Mouse (Mus musculus) skeletal muscle tissue, adult 2 months (tissue): ENCODE data around the gene Nme2.
A peak's percentile ranks its signal among the peaks of the same experiment; 100 is the strongest.

Experiments used
- DNase-seq: peaks from one replicate; pipeline ENCODE4 v3.0.0-alpha.2; 2012; ENCODE audit warnings: low read depth, low spot score

Gene Nme2

DNA sequence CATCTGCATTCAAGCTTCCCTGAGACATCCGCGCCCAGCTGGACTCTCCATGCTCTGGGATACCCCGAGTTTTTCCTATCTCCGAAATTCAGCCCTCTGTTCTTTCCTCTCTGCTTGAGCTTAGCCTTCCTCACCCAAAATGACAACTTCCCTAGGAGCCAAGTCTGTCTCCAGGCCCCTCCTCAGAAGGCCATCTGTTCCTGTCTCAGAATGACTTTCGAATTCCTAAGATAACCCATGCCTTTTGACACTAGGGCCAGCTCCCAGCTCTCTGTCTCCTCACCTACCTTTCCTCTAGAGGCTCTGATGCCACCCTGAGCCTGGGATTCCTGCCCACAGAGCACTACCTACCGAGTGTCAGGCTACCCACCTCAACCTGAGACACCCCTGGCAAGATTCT is at the start of gene Nme2:
Nme2 (minus strand) TSS at position 101 of the 400 bp plus-strand sequence.
- DNase-seq, result no peak

DNA sequence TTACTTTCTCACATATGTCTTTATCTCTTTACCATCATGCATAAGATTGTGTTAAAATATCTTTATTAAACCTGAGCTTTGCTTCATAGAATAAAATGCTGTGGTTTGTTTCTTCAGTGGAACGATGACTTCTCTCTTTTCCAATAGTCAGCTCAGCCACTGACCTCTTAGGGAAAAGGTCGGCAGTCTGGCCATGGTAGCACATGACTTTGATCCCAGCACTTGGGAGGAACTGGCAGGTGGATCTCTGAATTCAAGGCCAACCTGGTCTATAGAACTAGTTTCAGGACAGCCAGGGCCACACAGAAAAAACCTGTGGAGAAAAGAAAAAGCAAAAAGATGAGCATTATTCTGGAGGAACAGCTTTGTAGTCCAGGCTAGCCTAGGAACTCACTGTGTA is 47.3 kb upstream of the Nme2 start:
- DNase-seq, result no peak

DNA sequence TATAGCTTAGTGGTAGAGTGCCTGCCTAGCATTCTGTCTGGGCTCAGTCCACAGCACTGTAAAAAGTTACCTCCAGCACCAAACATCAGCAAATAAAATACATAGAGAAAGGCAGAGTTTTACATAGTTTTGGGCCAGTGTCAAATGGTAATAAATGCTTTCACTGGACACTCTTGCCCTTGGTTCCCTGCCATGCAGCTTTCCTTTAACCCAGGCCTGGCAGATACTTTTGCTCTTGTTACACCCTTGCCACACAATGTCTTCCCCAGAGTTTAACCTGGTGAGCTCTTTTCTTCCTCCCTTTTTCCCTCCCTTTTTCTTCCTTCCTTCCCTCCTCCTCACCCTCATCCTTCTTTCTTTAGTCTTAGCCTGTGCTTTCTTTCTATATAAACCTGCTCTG is 43.2 kb upstream of the Nme2 start:
- no peak for DNase-seq

DNA sequence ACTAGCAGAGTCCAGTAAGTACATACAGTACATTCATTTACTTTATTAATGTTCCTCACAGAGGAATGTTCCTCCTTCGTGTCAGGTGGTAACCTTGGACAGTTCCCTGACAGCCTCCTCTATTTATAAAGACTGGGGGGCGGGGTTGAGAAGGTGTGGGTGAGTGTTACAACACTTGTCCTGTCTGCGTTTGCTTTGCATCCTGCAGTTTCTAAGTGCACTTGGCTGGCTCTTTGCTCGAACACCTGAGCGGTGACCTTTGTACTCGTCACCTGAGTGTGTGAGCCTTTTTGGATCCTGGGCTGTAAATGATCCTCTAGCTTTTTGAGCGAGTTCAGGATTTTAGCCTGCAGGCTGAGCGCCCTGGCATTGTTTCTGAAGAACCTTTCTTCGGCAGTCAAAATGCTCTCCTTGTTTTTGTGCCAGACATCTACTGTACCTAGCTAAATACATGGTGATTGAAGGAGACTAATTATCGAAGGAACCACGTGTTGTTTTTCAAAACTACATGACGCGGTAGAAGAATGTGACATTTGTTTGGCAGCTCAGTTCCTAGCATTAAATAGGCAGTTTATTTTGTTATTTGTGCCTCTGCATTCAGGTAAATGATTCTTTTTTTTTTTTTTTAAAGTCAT is 41.2 kb upstream of the Nme2 start:
- peak; percentile 52 for DNase-seq

DNA sequence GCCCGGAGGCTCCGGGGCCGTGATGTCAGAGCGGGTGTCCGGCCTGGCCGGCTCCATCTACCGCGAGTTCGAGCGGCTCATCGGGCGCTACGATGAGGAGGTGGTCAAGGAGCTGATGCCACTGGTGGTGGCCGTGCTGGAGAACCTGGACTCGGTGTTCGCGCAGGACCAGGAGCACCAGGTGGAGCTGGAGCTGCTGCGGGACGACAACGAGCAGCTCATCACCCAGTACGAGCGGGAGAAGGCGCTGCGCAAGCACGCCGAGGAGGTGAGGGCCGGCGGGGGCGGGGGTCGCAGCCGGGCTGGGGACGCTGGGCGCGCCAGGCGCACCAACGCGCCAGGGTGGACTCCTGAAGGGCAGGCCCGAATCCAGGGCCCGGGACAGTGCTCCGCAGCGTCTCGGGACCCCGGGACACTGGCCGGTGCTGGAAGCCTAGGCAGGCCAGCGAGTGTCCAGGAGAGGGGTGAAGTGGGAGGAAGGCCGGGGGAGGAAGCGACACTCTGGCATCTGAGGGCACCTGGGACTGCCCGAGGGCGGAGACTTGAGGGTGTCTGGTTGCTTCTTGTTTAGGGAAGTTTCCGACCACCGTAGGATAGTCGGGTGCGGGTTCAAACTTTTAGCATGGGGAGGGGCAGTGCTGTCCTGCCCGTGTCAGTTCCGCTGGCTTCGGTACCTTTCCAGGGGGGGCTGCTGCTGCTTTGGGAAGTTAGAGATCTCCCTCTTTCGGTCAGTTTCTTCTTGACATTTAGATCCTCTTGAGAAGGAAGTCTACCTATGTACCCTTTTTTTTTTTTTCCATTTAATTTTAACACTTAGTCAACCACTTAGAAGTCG is 40.5 kb upstream of the Nme2 start:
- DNase-seq, result peak; percentile 69

DNA sequence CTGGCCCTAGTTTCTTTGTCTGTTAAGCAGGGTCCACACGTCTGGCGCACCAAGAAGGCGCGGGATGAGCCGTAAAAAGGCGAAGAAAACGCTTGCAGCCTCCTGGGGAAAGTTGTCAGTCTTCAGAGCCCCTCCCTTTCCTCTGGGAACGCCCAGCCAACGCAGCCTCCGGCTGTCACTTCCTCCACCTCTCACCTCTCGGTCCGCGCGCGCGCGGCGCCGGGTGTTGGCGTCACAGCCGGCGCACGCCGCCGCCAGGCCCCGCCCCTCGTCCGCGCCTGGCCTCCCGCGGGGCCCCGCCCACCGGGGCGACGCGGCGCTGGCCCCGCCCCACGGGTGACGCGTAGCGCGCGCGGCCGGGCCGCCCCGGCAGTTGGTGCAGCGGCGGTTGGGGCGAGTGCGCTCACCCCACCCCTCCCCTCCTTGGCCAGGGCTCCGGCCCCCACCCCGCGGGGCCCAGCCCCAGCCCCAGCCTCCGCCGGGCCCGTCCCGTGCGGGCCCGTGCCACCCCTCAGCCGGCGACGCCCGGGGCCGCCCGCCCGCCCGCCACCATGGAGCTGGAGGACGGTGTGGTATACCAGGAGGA is 39.8 kb upstream of the Nme2 start, which contains the start of gene Spag9:
Spag9 (plus strand) TSS at position 372 of the 586 bp plus-strand sequence.
- peak; percentile 98 for DNase-seq

DNA sequence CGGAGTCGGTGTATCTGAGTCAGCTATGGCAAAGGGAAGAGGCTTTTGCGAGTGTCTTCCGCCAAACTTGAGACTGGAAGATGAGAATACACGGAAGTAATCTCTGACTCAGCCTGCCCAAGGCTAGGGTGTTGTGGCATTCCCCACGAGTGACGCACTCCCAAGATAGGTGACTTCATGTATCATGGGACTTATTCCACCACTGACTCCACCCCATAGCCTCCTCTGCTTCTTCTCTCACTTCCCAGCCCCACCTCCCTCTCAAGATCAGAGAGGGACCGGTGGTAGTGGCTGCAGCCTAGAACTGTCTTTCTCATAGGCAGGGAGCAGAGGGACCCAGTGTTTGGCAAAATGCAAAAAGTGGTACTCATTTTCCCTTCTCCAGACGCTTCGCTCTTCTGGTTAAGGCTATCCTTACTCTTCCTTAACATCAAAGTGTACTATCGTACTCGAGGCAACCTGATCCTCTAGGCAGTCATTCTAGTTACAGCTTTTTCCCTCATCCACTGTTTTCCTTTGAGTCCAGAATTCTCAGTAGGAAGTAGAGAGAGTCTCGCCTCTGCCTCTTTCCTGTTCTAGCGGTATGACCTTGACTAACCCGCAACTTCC is 39.2 kb upstream of the Nme2 start:
- peak; percentile 97 for DNase-seq

DNA sequence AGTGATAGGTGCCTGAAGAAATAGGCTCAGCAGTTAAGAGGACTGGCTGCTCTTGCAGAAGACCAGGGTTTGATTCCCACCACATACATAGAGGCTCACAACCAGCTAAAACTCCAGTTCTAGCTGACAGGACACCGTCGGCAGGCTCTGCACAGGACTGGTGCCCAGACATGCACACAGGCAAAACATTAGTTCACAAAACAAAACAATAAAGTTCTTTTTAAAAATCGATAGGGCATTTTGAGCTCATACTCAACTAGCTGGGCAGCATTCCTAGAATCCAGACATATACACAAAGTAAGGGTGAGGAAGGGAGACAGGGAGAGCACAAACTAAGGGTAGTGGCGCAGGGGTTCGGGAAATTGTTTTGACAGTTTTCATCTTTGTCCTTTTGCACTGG is 38.5 kb upstream of the Nme2 start:
- DNase-seq, result no peak

DNA sequence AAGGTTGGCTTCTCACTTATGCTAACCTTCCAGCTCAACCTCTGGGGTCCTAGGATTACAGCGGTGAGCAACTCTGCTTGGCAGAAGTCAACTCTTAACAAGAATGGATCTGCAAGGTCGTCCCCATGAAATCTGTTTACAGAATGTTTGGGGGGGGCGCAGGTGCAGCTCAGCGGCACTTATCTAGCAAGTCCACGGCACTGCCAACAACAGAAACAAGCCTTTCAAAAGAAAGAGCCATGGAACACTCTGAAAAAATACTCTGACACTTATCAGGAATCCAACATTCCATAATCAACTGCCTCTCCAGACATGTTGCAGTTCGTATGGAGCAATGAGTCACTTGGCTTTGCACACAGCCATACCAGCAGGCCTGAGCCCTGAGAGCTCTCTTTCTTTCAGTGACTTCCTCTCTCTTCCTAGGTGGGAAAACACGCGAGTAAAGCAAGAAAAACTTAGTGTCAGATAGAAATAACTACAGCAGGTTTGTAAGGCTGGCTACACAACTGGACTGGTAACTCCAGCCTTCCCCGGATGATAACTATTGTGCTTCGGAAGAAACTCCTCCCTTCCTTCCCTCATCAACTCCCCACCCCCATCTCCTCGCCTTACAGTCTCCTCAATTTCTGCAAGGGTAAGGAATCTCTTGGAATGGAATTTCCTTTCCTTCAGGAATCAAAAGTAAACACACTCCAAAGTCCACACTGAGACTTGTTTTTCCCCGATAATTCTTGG is 32.4 kb upstream of the Nme2 start:
- no peak for DNase-seq

DNA sequence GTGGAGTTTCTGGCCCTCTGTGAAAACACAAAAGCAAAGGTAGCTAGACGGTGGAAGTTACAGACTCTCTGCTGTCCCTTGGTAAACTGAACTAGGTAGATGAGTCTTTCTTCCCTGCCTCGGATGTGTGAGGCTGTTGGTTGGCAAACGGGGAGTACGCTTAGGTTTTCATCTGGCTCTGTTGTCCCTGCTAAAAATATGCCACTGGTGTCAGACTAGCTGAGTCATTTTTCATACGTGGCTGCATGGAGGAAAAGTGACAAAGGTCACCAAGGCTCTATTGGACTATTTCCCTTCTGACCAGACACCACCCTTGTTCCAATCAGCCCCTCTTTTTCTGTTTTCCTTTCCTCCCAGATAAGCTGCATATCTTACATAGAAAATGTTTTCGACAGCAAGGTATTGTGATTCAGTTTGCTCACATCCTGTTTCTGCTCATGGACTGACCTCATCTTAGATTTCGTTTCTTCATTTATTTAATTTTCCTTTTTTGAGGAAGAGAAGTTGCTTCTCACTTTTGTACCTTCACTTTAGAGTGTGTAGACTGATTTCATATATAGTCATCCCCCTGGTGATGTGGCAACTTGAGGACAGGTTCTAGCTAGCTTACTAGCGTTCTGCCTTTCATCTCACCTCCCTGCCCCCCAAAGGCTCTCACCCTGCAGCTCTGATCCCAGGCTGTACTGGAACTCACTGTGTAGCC is 31.7 kb upstream of the Nme2 start:
- DNase-seq, result peak; percentile 89

DNA sequence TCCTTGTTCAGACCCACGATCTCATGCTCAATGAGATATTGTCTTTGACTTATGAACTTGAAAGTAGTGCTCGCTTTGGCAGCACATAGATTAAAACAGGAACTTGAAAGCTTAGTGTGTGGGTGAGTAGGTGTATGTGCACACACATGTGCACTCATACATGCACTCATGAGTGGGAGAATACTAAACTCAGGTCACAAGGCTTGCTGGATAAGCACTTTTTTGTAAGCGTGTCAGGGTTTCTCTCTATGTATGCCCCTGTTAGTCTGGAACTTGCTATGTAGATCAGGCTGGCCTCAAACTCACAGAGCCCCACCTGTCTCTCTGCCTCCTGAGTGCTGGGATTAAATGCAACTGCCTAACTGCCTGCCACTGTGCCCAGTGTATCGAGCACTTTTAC is 31.0 kb upstream of the Nme2 start:
- DNase-seq, result no peak

DNA sequence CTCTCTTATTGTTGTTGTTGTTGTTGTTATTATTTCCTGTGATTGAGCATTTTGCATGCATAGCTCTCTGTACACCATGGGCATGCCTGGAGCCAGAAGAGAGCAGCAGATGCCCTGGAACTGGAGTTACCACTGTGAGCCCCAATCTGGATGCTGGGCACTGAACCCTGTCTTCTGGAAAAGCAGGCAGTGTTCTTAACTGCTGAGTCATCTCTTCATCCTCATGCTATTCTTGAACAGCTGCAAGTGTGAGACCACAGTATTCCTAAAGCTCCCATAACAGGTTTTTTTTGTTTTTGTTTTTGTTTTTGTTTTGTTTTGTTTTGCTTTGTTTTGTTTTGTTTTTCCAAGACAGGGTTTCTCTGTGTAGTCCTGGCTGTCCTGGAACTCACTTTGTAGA is 30.2 kb upstream of the Nme2 start:
- DNase-seq, result no peak

DNA sequence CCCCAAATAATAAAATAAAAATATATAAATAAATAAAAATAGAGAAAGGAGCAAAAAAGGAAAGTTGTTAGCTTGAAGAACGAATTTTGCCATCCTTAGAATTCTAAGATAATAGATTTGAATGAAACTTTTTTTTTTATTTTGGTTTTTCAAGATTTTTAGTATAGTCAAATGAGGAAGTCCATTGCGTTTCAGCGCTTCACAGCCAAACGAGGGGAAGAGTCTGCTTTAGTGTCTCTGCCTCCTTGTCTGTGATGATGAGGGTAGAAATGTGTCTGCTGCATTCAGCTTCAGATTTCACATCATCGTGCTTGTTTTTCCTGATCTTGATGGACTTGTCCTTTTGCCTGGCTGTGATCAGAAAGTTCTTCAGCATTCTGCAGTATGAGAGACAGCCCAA is 29.2 kb upstream of the Nme2 start:
- no peak for DNase-seq

DNA sequence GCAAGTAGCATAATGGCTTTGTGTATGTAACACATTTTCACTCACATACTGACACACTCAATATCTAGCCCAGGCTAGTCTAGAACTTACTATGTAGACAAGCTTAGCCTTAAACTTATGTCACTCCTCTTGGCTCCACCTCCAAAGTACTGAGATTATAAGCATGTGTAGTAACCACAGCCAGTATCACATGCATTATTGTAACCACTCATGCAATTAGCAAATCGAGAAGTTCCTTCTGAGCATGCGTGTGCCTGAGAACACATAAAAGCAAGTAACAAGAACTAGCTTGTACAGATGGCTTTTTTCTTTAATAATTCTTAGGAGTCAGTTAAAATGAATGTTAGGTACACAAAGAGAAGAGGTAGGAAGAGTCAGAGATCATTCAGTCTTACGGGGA is 28.6 kb upstream of the Nme2 start:
- no peak for DNase-seq

DNA sequence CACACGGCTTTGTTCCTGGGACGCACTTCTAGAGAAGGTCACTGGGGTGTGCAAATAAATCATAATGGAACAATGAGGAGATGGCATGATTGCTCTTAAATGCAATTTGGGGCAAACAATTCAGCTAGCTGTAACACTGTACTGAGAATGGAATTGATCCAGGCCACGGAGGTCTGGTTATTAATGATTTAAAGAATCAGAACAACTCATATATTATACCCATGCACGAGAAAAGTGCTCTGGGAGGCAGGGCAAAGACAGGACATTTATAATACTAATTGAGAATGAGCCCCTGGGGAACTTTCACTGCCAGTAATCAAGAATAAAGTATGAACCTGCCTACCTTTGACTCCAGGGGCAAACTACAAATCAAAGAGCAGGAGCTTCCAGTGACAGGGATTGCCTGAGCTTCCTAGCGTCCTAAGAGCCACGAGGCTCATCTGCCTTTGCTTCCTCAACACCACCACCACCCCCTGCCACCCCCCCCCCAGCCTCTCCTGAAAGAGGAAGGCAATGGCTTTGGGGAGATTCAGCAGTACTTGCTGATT is 23.5 kb upstream of the Nme2 start:
- no peak for DNase-seq

DNA sequence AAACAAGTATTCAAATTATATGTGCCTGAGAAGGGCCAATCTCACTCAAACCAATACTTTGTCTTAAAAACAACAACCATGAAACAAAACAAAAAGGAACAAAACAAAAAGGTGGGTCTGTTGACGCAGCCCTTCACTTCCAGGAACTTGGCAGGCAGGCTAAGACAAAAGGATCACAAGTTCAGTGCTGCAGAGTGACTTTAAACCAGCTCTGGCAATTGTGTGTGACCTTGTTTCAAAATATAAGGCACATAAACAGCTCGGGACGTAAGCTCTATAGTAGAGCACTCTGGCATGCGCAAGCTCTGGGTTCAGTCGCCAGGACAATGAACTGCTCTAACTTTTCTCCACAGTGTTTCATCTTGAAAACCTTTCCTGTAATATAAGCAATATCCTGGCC is 16.9 kb upstream of the Nme2 start:
- no peak for DNase-seq

DNA sequence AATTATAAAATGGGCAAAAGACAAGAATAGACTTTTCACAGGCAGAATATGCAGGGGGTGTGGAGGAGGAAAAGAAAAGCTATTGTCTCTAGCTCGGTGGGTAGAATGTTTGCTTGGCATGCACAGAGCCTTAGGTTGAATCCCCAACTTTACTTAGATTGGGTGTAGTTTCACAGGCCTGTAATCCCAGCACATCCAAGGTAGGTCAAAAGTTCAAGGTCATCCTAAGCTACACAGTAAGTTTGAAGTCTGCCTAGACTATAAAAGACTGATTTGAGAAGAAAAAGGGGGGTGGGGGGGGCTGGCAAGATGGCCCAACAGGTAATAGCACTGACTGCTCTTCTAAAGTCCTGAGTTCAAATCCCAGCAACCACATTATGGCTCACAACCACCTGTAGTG is 13.7 kb upstream of the Nme2 start:
- no peak for DNase-seq

DNA sequence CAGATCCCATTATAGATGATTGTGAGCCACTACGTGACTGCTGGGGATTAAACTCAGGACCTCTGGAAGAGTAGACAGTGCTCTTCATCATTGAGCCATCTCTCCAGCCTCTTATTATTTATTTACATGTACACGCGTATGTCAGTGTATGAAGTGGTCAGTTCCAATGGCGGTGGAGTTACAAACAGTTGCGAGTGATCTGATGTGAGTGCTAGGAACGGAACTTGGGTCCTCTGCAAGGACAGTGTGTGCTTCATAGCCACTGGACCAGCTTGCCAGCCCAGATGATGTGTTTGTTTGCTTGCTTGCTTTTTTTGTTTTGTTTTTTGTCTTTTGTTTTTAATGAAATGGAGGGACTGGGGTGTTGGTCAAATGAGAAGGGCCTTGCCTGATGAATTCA is 13.1 kb upstream of the Nme2 start:
- no peak for DNase-seq

DNA sequence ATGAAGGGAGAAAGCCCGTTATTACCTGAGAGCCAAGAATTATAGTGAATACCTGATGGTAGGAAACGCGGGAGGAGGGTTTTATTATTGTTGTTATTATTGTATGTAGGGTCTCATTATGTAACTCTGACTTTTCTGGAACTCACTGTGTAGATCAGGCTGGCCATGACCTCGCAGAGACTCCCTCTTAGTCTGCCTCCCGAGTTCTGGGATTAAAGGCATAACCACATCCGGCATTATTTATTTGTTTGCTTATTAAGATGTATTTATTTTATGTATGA is 12.7 kb upstream of the Nme2 start:
- DNase-seq, result no peak

DNA sequence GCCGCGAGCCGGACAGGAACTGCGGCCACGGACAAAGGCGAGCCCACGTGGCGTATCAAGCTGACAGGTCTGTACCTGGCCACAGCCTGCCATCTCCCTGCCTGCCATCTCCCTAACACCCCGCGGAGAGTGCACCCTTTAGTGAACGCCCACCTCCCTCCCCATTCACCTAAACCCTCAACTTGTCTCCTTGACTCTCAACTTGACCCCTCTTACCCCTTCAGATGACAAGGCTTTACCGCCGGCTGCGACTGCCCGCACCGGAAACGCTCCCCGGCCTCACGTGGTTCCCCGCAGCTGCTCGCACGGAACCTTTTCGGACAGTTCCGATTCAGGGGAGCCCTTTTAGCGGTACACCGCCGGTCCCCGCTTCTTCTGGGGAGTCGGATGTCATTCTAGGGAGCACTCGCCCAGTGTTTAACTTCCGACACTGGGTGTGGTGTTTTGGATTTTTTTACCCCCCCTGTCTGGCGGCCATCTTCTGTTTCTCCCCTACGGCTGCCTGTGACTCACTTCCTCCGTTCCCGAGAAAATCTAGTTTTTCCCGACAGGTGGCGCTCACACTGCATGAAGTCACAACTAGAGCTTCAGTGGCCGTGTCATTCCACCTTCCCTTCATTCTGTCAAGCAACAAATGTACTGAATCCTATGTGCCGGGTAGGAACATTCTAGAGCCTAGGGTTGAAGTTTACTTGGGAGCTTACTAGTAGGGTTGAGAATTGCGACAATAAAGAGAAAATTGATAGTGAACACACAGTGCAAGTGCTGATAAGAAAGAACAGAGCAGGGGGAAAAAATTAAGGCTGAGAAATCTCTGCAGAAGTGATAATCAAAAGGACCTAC is 12.2 kb upstream of the Nme2 start, which contains the start of the genes Gm20390 and Nme1:
Gm20390 (minus strand) TSS at position 289 of the 843 bp plus-strand sequence.
Nme1 (minus strand) TSS at position 517 of the 843 bp plus-strand sequence.
- DNase-seq, result peak; percentile 99
